Mouse (Mus musculus): ENCODE data around the gene Emp1. TPM values are rescaled to one million over a fixed set of nuclear protein-coding genes. Genes with fewer than 3 reads are reported as not detected.

The Emp1 gene
- polyA plus RNA-seq, 1 experiment = 112 TPM

GRCm38 (mm10) chr6:135323311-135323982 lies 38.9 kb upstream of the Emp1 start:
- H3K36me3 ChIP-seq (ENCODE audit: control insufficient read depth, insufficient read depth) = no peaks in the 10 kb centered on the region
- no peaks in the 10 kb centered on the region for H3K27me3 ChIP-seq (ENCODE audit: control insufficient read depth, insufficient read depth, insufficient read length)
- no peak overlapping the region for H3K4me3 ChIP-seq
- H3K4me2 ChIP-seq (ENCODE audit: low read depth) = peak overlapping the region; percentile 95
- H3K79me2 ChIP-seq (ENCODE audit: control insufficient read depth, insufficient read depth) = no peaks in the 10 kb centered on the region
- no peak overlapping the region for H3ac ChIP-seq (ENCODE audit: control insufficient read depth, insufficient read length)
- TF ChIP-seq POLR2AphosphoS2 (IDR thresholded peaks at IDR 0.05; ENCODE audit: insufficient read length, low read depth) (no peak), TCF12 (IDR thresholded peaks at IDR 0.05; ENCODE audit: insufficient read depth, poor library complexity, severe bottlenecking) (no peak), MAX (IDR thresholded peaks at IDR 0.05; ENCODE audit: low read depth) (no peak), MYOD1 (IDR thresholded peaks at IDR 0.05; ENCODE audit: control insufficient read depth in 1 of 3, insufficient read length in 2 of 3, low read depth in 2 of 3) (peak in 2 of 3 experiments; percentile 12 to 22), TCF3 (IDR thresholded peaks at IDR 0.05; ENCODE audit: insufficient read length, low read depth) (no peak), MYOG (IDR thresholded peaks at IDR 0.05; ENCODE audit: control insufficient read depth in 1 of 3, insufficient read depth in 1 of 3, insufficient read length in 2 of 3, low read depth in 2 of 3) (no peak), CEBPB (IDR thresholded peaks at IDR 0.05; ENCODE audit: insufficient read depth, poor library complexity, severe bottlenecking) (no peak), USF1 (IDR thresholded peaks at IDR 0.05; ENCODE audit: low read depth) (no peak), REST (IDR thresholded peaks at IDR 0.05; ENCODE audit: insufficient read depth, insufficient read length) (no peak), E2F4 (IDR thresholded peaks at IDR 0.05; ENCODE audit: insufficient read depth) (no peak), SRF (IDR thresholded peaks at IDR 0.05; ENCODE audit: control insufficient read depth, insufficient read length, low read depth) (no peak), POLR2A (IDR thresholded peaks at IDR 0.05; ENCODE audit: insufficient read length, low read depth) (peak; percentile 11)

GRCm38 (mm10) chr6:135324111-135324510 lies 38.2 kb upstream of the Emp1 start:
- no peak overlapping the region for H3ac ChIP-seq (ENCODE audit: control insufficient read depth, insufficient read length)
- peak overlapping the region; percentile 47 for H3K4me2 ChIP-seq (ENCODE audit: low read depth)

DNA sequence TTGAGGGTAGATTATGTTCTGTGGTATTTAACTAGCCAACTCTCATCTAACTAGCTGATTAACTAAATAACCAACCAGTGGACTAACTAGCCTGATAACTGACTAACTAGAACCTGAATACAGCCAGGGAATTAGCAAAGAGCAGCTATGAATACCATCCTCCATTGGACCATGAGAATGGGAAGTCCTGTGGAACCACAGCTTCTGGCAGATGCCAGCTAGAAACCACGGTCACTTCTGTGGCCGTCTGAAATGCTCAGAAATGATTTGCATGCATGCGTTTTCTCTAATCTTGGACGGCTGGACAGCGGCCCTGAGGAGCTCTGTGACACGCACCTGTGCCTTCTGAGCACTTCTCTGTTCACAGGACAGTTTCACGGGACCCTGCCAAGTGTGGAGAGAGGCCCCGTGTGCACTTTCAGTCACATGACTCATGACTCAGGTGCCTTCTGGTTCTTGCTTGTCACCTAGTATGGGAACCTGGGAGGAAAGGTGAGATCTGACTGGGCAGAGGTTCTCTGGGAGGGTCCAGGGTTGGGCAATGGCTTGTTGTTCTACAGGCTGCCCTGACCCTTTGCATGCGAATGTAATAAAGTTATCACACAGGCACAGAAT lies 37.6 kb upstream of the Emp1 start:
- TF ChIP-seq MYOD1 (IDR thresholded peaks at IDR 0.05; ENCODE audit: control insufficient read depth in 1 of 3, insufficient read length in 2 of 3, low read depth in 2 of 3) = peak in 1 of 3 experiments; percentile 28
- TF ChIP-seq MYOG (IDR thresholded peaks at IDR 0.05; ENCODE audit: control insufficient read depth in 1 of 3, insufficient read depth in 1 of 3, insufficient read length in 2 of 3, low read depth in 2 of 3) = peak in 1 of 3 experiments; percentile 56
- peak; percentile 27 for TF ChIP-seq USF1 (IDR thresholded peaks at IDR 0.05; ENCODE audit: low read depth)
- TF ChIP-seq E2F4 (IDR thresholded peaks at IDR 0.05; ENCODE audit: insufficient read depth) = no peak
- TF ChIP-seq POLR2A (IDR thresholded peaks at IDR 0.05; ENCODE audit: insufficient read length, low read depth) = no peak
- peak overlapping the region; percentile 47 for H3K4me2 ChIP-seq (ENCODE audit: low read depth)
- no peaks in the 10 kb centered on the region for H3K27me3 ChIP-seq (ENCODE audit: control insufficient read depth, insufficient read depth, insufficient read length)
- no peaks in the 10 kb centered on the region for H3K79me2 ChIP-seq (ENCODE audit: control insufficient read depth, insufficient read depth)
- no peak overlapping the region for H3K4me3 ChIP-seq
- no peaks in the 10 kb centered on the region for H3K36me3 ChIP-seq (ENCODE audit: control insufficient read depth, insufficient read depth)
- H3ac ChIP-seq (ENCODE audit: control insufficient read depth, insufficient read length) = no peak overlapping the region

More at GRCm38 (mm10) chr6:135324111-135324510, 38.2 kb upstream of the Emp1 start:
- TF ChIP-seq TCF12 (IDR thresholded peaks at IDR 0.05; ENCODE audit: insufficient read depth, poor library complexity, severe bottlenecking) = no peak
- TF ChIP-seq E2F4 (IDR thresholded peaks at IDR 0.05; ENCODE audit: insufficient read depth) = no peak
- TF ChIP-seq MYOD1 (IDR thresholded peaks at IDR 0.05; ENCODE audit: control insufficient read depth in 1 of 3, insufficient read length in 2 of 3, low read depth in 2 of 3) = peak in 2 of 3 experiments; percentile 23 to 40
- no peak for TF ChIP-seq USF1 (IDR thresholded peaks at IDR 0.05; ENCODE audit: low read depth)
- TF ChIP-seq MYOG (IDR thresholded peaks at IDR 0.05; ENCODE audit: control insufficient read depth in 1 of 3, insufficient read depth in 1 of 3, insufficient read length in 2 of 3, low read depth in 2 of 3) = no peak
- TF ChIP-seq REST (IDR thresholded peaks at IDR 0.05; ENCODE audit: insufficient read depth, insufficient read length) = no peak
- no peaks in the 10 kb centered on the region for H3K36me3 ChIP-seq (ENCODE audit: control insufficient read depth, insufficient read depth)
- no peaks in the 10 kb centered on the region for H3K79me2 ChIP-seq (ENCODE audit: control insufficient read depth, insufficient read depth)
- H3K4me3 ChIP-seq = no peak overlapping the region
- H3K27me3 ChIP-seq (ENCODE audit: control insufficient read depth, insufficient read depth, insufficient read length) = no peaks in the 10 kb centered on the region

GRCm38 (mm10) chr6:135326847-135327246 lies 35.5 kb upstream of the Emp1 start:
- Histone ChIP-seq H3K4me2 (ENCODE audit: low read depth) (no peak overlapping the region), H3K27me3 (ENCODE audit: control insufficient read depth, insufficient read depth, insufficient read length) (no peaks in the 10 kb centered on the region), H3K4me3 (no peak overlapping the region), H3K36me3 (ENCODE audit: control insufficient read depth, insufficient read depth) (no peaks in the 10 kb centered on the region), H3ac (ENCODE audit: control insufficient read depth, insufficient read length) (no peak overlapping the region), H3K79me2 (ENCODE audit: control insufficient read depth, insufficient read depth) (no peaks in the 10 kb centered on the region)
- TF ChIP-seq SRF (IDR thresholded peaks at IDR 0.05; ENCODE audit: control insufficient read depth, insufficient read length, low read depth) (no peak), CEBPB (IDR thresholded peaks at IDR 0.05; ENCODE audit: insufficient read depth, poor library complexity, severe bottlenecking) (no peak), MAX (IDR thresholded peaks at IDR 0.05; ENCODE audit: low read depth) (no peak)

DNA sequence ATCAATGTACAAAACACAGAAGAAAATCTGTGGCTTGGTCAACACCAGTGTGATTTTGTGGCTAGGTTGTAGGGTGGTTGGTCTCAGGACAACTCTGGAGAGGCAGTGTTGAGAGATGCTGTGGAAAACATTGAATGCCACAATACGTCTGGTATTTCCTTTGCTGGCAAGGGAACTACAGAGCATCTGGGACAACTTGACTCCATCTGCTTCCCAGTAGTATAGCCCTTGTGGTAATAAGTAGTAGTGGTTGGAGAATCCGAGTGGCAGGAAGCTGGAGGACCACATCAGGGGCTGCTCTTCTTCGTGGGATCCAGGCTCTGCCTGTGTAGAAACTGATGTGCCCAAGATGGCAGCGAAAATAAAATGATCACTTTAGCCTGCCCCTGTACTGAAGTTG lies 30.4 kb upstream of the Emp1 start:
- Histone ChIP-seq H3K27me3 (ENCODE audit: control insufficient read depth, insufficient read depth, insufficient read length) (no peaks in the 10 kb centered on the region), H3K79me2 (ENCODE audit: control insufficient read depth, insufficient read depth) (no peaks in the 10 kb centered on the region), H3K4me2 (ENCODE audit: low read depth) (no peak overlapping the region), H3K4me3 (no peak overlapping the region), H3ac (ENCODE audit: control insufficient read depth, insufficient read length) (no peak overlapping the region), H3K36me3 (ENCODE audit: control insufficient read depth, insufficient read depth) (no peaks in the 10 kb centered on the region)
- TF ChIP-seq REST (IDR thresholded peaks at IDR 0.05; ENCODE audit: insufficient read depth, insufficient read length) (no peak), MYOD1 (IDR thresholded peaks at IDR 0.05; ENCODE audit: control insufficient read depth in 1 of 3, insufficient read length in 2 of 3, low read depth in 2 of 3) (no peak), TCF12 (IDR thresholded peaks at IDR 0.05; ENCODE audit: insufficient read depth, poor library complexity, severe bottlenecking) (no peak)
